Mouse (Mus musculus) lung, adult 2 months (tissue): ENCODE measurements around the gene Lin52.

Source experiments
- CTCF ChIP-seq: fragments of 200-500 bp; IDR thresholded peaks from 2 replicates; pipeline ENCODE4 v1.5.1; 2011; ENCODE audit warnings: mild to moderate bottlenecking, low read length, control low read depth; ENCODE audit not compliant: insufficient read depth
- POLR2A ChIP-seq: fragments of 200-500 bp; IDR thresholded peaks from 2 replicates; pipeline ENCODE4 v1.6.1; 2011; ENCODE audit warnings: low read depth, mild to moderate bottlenecking, control low read depth, low read length, borderline replicate concordance; ENCODE audit errors: extremely low read depth

DNA sequence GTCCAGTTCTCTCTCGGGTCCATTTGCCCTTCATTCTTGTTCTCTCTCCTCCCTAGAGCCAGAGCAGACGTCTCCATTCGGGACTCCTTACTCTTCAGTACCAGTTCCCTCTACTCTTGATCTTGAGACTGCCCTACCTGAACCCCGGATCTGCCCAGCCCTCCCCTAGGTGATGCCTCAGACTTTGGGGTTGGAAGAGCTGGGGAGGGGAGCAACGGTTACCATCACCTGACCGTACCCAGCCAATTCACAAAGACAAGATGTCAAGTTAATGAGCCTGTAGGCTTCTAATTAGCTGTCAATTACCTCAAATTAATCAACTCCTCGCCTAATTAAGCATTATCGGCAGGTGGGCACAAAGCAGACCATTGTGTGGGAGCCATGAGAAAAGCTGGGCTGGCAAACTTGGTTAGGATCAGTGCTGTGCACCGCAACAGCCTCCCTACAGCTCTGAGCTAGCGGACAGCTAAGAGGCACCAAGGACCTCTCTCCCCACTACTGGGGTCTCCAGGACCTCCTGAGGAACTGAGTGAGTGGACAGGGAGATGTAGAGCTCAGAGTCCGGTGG is 90.3 kb downstream of the Lin52 start:
- TF ChIP-seq CTCF (no peak), POLR2A (no peak)
